11 mouse cellular contexts compared by ENCODE assay signal in genomic region chr4:84015552-84016169, GRCm38 (mm10).
A peak's percentile ranks its signal among the peaks of the same experiment; 100 is the strongest.
DNase-seq lines count a peak whose midpoint lies in the region; ATAC-seq and TF ChIP-seq lines count a peak whose summit lies in the region.
"Had no signal": no experiment of that assay in that cellular context is flagged by ENCODE, and none has a peak within 500 bp of the region (broad histone marks: within the 10 kb centered on the region; RNA-seq: fewer than 3 reads in every experiment).

No protein-coding gene starts in this region.

- no peaks in the 10 kb centered on the region for H3K36me3 ChIP-seq in heart, embryonic 13.5 days
- H3K36me3 ChIP-seq in myocyte (ENCODE audit: control insufficient read depth, insufficient read depth), result no peaks in the 10 kb centered on the region
- no peaks in the 10 kb centered on the region for H3K36me3 ChIP-seq in liver, embryonic 11.5 days (ENCODE audit: control insufficient read depth, insufficient read depth, low read length)

- no peak overlapping the region for H3ac ChIP-seq in myocyte (ENCODE audit: control insufficient read depth, insufficient read length)

- peaks cover 39% of the 10 kb centered on the region for H3K4me1 ChIP-seq in heart, embryonic 13.5 days
- no peaks in the 10 kb centered on the region for H3K4me1 ChIP-seq in liver, embryonic 11.5 days (replicated peaks; ENCODE audit: control insufficient read depth, insufficient read depth, low read length)

- H3K4me2 ChIP-seq in heart, embryonic 13.5 days, result peak overlapping the region; percentile 22
- peak overlapping the region; percentile 52 for H3K4me2 ChIP-seq in myocyte (ENCODE audit: low read depth)
- no peak overlapping the region for H3K4me2 ChIP-seq in liver, embryonic 11.5 days

- ATAC-seq in heart, embryonic 13.5 days (ENCODE audit: extremely low read depth, insufficient number of reproducible peaks, low FRiP score, low TSS enrichment), result peak; percentile 28; the same call in 1 of the 2 replicates
- ATAC-seq in liver, embryonic 11.5 days (replicated peaks; ENCODE audit: low FRiP score), result no peak

- no peaks in the 10 kb centered on the region for H3K79me2 ChIP-seq in myocyte (ENCODE audit: control insufficient read depth, insufficient read depth)

- no peak for TF ChIP-seq POLR2A in myocyte (IDR thresholded peaks at IDR 0.05; ENCODE audit: insufficient read length, low read depth)

- H3K9ac ChIP-seq in heart, embryonic 13.5 days, result no peak overlapping the region
- H3K9ac ChIP-seq in liver, embryonic 11.5 days (ENCODE audit: low read depth, low read length), result no peak overlapping the region
- H3K9ac ChIP-seq: liver, embryonic 14.5 days had no signal

- H3K27me3 ChIP-seq in heart, embryonic 13.5 days (replicated peaks), result peaks cover 5% of the 10 kb centered on the region; the same call in 1 of the 2 replicates
- no peaks in the 10 kb centered on the region for H3K27me3 ChIP-seq in myocyte (ENCODE audit: control insufficient read depth, insufficient read depth, insufficient read length)
- H3K27me3 ChIP-seq in liver, embryonic 11.5 days (replicated peaks; ENCODE audit: control insufficient read depth, insufficient read depth, low read length), result no peaks in the 10 kb centered on the region

- no peak overlapping the region for H3K4me3 ChIP-seq in heart, embryonic 13.5 days
- H3K4me3 ChIP-seq in myocyte, result no peak overlapping the region
- H3K4me3 ChIP-seq in liver, embryonic 11.5 days (ENCODE audit: low read depth, low read length), result no peak overlapping the region

- intact Hi-C loops in gastrocnemius, postnatal 14 days (cut with DNase I; ENCODE audit: low total_unique reads), result no loop called here

- peak overlapping the region; percentile 75 for H3K27ac ChIP-seq in heart, embryonic 13.5 days (replicated peaks)
- no peak overlapping the region for H3K27ac ChIP-seq in liver, embryonic 11.5 days (ENCODE audit: low read depth, low read length)
- H3K27ac ChIP-seq: liver, embryonic 14.5 days had no signal

- WGBS in heart, embryonic 13.5 days, result 44% methylated on average over 8 of the region's 8 CpGs
- WGBS in liver, embryonic 11.5 days, result 77% methylated on average over 8 of the region's 8 CpGs

- DNase-seq in kidney, adult 9 months, result peak; percentile 10
- no peak for DNase-seq in kidney, postnatal 36 days
- peak; percentile 46 for DNase-seq in gastrocnemius, postnatal 14 days
- DNase-seq in liver, embryonic 11.5 days (ENCODE audit: low spot score), result no peak
- DNase-seq in left cerebral cortex, adult 18-20 months (ENCODE audit: low spot score in 2 of 2), result no peak
- DNase-seq: cerebellum, adult 9-10 months; kidney, adult 8-10 months; thymus, postnatal 4 days had no signal

- H3K9me3 ChIP-seq in heart, embryonic 13.5 days, result no peaks in the 10 kb centered on the region
- no peaks in the 10 kb centered on the region for H3K9me3 ChIP-seq in liver, embryonic 11.5 days (ENCODE audit: control insufficient read depth, low read length)

TF ChIP-seq in myocyte, 11 proteins besides CTCF, POLR2A, EP300 and RAD21:
- TF ChIP-seq TCF3 (IDR thresholded peaks at IDR 0.05; ENCODE audit: insufficient read length, low read depth) (no peak), MYOG (IDR thresholded peaks at IDR 0.05; ENCODE audit: control insufficient read depth in 1 of 3, insufficient read depth in 1 of 3, insufficient read length in 2 of 3, low read depth in 2 of 3) (no peak), SRF (IDR thresholded peaks at IDR 0.05; ENCODE audit: control insufficient read depth, insufficient read length, low read depth) (no peak), MAX (IDR thresholded peaks at IDR 0.05; ENCODE audit: low read depth) (no peak), REST (IDR thresholded peaks at IDR 0.05; ENCODE audit: insufficient read depth, insufficient read length) (no peak), CEBPB (IDR thresholded peaks at IDR 0.05; ENCODE audit: insufficient read depth, poor library complexity, severe bottlenecking) (no peak), USF1 (IDR thresholded peaks at IDR 0.05; ENCODE audit: low read depth) (no peak), TCF12 (IDR thresholded peaks at IDR 0.05; ENCODE audit: insufficient read depth, poor library complexity, severe bottlenecking) (no peak), MYOD1 (IDR thresholded peaks at IDR 0.05; ENCODE audit: control insufficient read depth in 1 of 3, insufficient read length in 2 of 3, low read depth in 2 of 3) (no peak), POLR2AphosphoS2 (IDR thresholded peaks at IDR 0.05; ENCODE audit: insufficient read length, low read depth) (no peak), E2F4 (IDR thresholded peaks at IDR 0.05; ENCODE audit: insufficient read depth) (no peak)

Comparison
In these comparisons a context has a peak if more than half of its experiments do, and no peak if none do; other contexts are left out.
1. DNase-seq: peak in kidney, adult 9 months (single experiment) and gastrocnemius, postnatal 14 days (single experiment); none in kidney, postnatal 36 days (0 of 2), liver, embryonic 11.5 days (single experiment) and left cerebral cortex, adult 18-20 months (0 of 2).